Mouse (Mus musculus): Measurements from ENCODE around the gene Stk35. TPM values are rescaled to one million over a fixed set of nuclear protein-coding genes. Genes with fewer than 3 reads are reported as not detected.
A peak's percentile ranks its signal among the peaks of the same experiment; 100 is the strongest.

Gene Stk35
- polyA plus RNA-seq (2012; fragmentation: generic; extraction: Trizol): 12.9 TPM
- long read RNA-seq, experiment 1, partial matches to known transcripts: 3 of 8 reads
- long read RNA-seq, experiment 1, other reads (novel, unspliced or antisense): 4 of 8 reads
- long read RNA-seq, experiment 2, full-length matches to known transcripts: 12 of 36 reads
- long read RNA-seq, experiment 2, partial matches to known transcripts: 5 of 36 reads
- long read RNA-seq, experiment 2, other reads (novel, unspliced or antisense): 19 of 36 reads

DNA sequence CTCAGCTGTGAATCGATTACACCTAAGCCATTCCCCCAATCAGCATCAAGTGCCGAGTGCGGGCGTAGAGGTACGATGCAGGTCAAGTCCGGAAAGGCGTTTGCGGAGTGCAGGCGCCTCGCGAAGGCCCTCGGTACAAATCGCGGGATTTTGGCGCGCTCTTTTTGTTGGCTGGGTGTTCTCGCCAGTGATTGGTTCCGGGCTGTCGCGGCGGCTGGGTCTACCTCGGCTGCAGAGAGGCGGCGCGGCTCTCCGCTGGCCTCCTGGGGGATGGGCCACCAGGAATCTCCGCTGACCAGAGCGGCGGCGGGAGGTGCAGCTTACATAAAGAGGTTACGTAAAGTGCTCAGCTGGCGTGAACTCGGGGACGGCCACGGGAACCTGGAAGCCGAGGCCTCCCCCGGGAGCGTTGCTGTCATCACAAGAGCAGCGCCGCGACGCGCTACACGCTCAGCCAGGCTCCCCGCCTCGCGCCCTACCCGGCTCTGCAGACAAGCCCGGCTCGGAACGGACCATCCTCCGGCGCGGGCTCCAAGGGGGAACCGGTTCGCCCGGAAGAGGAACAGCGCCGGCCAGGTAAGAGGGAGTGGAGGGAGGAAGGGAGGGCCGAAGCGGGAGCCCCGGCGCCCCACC lies at the start of gene Stk35:
Gene Stk35 (plus strand): TSS at position 247 of the 633 bp plus-strand sequence.
- H3K79me2 ChIP-seq (ENCODE audit: control insufficient read depth, insufficient read depth): peaks cover 48% of the 10 kb centered on the region
- H3K4me3 ChIP-seq (ENCODE audit: insufficient read depth, poor library complexity, severe bottlenecking): peak within 1 kb of the TSS; percentile 94
- no peaks in the 10 kb centered on the region for H3K27me3 ChIP-seq (ENCODE audit: control insufficient read depth, insufficient read depth, insufficient read length)
- H3K79me3 ChIP-seq (ENCODE audit: low read depth): peaks cover 35% of the 10 kb centered on the region
- H3ac ChIP-seq (ENCODE audit: control insufficient read depth, insufficient read length, low read depth): peak within 1 kb of the TSS; percentile 91
- H3K36me3 ChIP-seq (ENCODE audit: control insufficient read depth, insufficient read depth): peaks cover 34% of the 10 kb centered on the region
- TF ChIP-seq CTCF (IDR thresholded peaks at IDR 0.05; ENCODE audit: control insufficient read depth, insufficient read depth, insufficient read length) (no peak), MAX (IDR thresholded peaks at IDR 0.05) (peak; percentile 52)

DNA sequence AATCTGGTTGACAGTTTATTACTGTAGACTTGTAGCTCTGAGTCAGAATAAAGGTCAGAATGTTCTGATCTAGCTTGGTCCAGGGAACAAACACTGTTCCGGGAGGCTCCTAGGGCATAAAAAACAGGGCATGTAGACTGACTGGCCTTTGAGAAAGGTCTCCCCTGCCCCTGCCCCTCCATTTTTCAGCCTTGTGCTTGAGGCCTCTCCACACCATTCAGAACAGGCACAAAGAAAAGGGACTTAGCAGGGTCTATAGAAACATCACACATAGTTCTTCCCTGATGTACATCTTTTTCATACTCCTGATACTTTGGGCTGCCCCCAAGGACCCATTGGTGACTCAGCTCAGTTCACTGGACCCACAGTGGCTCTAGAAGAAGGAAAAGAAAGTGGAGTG lies 18.3 kb upstream of the Stk35 start:
- no peak overlapping the region for H3ac ChIP-seq (ENCODE audit: control insufficient read depth, insufficient read length, low read depth)
- no peak overlapping the region for H3K4me3 ChIP-seq (ENCODE audit: insufficient read depth, poor library complexity, severe bottlenecking)
- TF ChIP-seq MYOG (IDR thresholded peaks at IDR 0.05; ENCODE audit: control insufficient read depth, extremely low read depth, insufficient read length) (no peak), MYOD1 (IDR thresholded peaks at IDR 0.05; ENCODE audit: control insufficient read depth, insufficient read length, low read depth) (no peak), USF1 (IDR thresholded peaks at IDR 0.05; ENCODE audit: low read depth) (no peak), MAX (IDR thresholded peaks at IDR 0.05) (no peak), FOSL1 (IDR thresholded peaks at IDR 0.05; ENCODE audit: insufficient read depth, low read length, poor library complexity, severe bottlenecking) (no peak), CTCF (IDR thresholded peaks at IDR 0.05; ENCODE audit: control insufficient read depth, insufficient read depth, insufficient read length) (no peak), CEBPB (IDR thresholded peaks at IDR 0.05; ENCODE audit: low read depth) (no peak)

DNA sequence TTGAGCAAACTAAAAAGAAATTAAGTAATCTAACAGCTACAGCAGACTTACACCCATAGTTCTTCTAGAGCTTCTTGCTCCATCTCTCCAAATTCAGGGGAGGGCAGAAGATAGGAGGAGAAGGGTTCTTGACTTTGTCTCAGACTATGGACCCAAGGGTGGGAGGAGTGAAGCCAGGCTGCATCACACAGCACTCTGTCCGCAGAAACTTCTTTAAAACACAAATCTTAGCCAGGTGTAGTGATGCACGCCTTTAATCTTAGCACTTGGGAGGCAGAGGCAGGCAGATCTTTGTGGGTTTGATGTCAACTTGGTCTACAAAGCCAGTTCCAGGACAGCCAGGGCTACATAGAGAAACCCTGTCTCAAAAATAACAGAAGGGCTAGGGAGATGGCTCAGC lies 3.8 kb upstream of the Stk35 start:
- Histone ChIP-seq H3K4me3 (ENCODE audit: insufficient read depth, poor library complexity, severe bottlenecking) (no peak overlapping the region), H3ac (ENCODE audit: control insufficient read depth, insufficient read length, low read depth) (no peak overlapping the region), H3K36me3 (ENCODE audit: control insufficient read depth, insufficient read depth) (no peaks in the 10 kb centered on the region), H3K27me3 (ENCODE audit: control insufficient read depth, insufficient read depth, insufficient read length) (no peaks in the 10 kb centered on the region), H3K79me2 (ENCODE audit: control insufficient read depth, insufficient read depth) (peaks cover 9% of the 10 kb centered on the region), H3K79me3 (ENCODE audit: low read depth) (no peaks in the 10 kb centered on the region)
- TF ChIP-seq MYOG (IDR thresholded peaks at IDR 0.05; ENCODE audit: control insufficient read depth, extremely low read depth, insufficient read length) (no peak), CEBPB (IDR thresholded peaks at IDR 0.05; ENCODE audit: low read depth) (no peak), MYOD1 (IDR thresholded peaks at IDR 0.05; ENCODE audit: control insufficient read depth, insufficient read length, low read depth) (no peak), FOSL1 (IDR thresholded peaks at IDR 0.05; ENCODE audit: insufficient read depth, low read length, poor library complexity, severe bottlenecking) (no peak), USF1 (IDR thresholded peaks at IDR 0.05; ENCODE audit: low read depth) (no peak), CTCF (IDR thresholded peaks at IDR 0.05; ENCODE audit: control insufficient read depth, insufficient read depth, insufficient read length) (no peak), MAX (IDR thresholded peaks at IDR 0.05) (no peak)

More for the DNA sequence above, 18.3 kb upstream of the Stk35 start:
- no peaks in the 10 kb centered on the region for H3K79me2 ChIP-seq (ENCODE audit: control insufficient read depth, insufficient read depth)
- peaks cover 8% of the 10 kb centered on the region for H3K27me3 ChIP-seq (ENCODE audit: control insufficient read depth, insufficient read depth, insufficient read length)
- no peaks in the 10 kb centered on the region for H3K79me3 ChIP-seq (ENCODE audit: low read depth)
- no peaks in the 10 kb centered on the region for H3K36me3 ChIP-seq (ENCODE audit: control insufficient read depth, insufficient read depth)

DNA sequence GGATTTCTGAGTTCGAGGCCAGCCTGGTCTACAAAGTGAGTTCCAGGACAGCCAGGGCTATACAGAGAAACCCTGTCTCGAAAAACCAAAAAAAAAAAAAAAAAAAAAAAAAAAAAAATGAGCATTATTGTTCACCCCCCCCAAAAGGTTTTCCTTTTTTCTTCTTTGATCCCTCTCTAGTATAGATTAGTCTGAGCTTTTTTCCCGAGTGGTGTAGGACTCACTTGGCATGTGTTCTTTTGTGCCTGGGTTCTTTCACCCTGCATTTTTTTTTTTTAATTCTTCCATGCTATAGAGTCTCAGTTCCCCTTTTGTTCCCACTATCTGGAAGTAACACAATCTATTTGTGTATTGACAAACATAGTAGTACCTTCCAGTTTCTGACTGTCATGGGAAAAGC lies 2.6 kb upstream of the Stk35 start:
- Histone ChIP-seq H3K27me3 (ENCODE audit: control insufficient read depth, insufficient read depth, insufficient read length) (no peaks in the 10 kb centered on the region), H3K36me3 (ENCODE audit: control insufficient read depth, insufficient read depth) (peaks cover 8% of the 10 kb centered on the region), H3ac (ENCODE audit: control insufficient read depth, insufficient read length, low read depth) (no peak overlapping the region), H3K79me3 (ENCODE audit: low read depth) (peaks cover 11% of the 10 kb centered on the region), H3K79me2 (ENCODE audit: control insufficient read depth, insufficient read depth) (peaks cover 21% of the 10 kb centered on the region), H3K4me3 (ENCODE audit: insufficient read depth, poor library complexity, severe bottlenecking) (no peak overlapping the region)
- TF ChIP-seq USF1 (IDR thresholded peaks at IDR 0.05; ENCODE audit: low read depth) (no peak), MYOD1 (IDR thresholded peaks at IDR 0.05; ENCODE audit: control insufficient read depth, insufficient read length, low read depth) (no peak), MYOG (IDR thresholded peaks at IDR 0.05; ENCODE audit: control insufficient read depth, extremely low read depth, insufficient read length) (no peak), FOSL1 (IDR thresholded peaks at IDR 0.05; ENCODE audit: insufficient read depth, low read length, poor library complexity, severe bottlenecking) (no peak), CEBPB (IDR thresholded peaks at IDR 0.05; ENCODE audit: low read depth) (no peak), CTCF (IDR thresholded peaks at IDR 0.05; ENCODE audit: control insufficient read depth, insufficient read depth, insufficient read length) (no peak), MAX (IDR thresholded peaks at IDR 0.05) (no peak)

DNA sequence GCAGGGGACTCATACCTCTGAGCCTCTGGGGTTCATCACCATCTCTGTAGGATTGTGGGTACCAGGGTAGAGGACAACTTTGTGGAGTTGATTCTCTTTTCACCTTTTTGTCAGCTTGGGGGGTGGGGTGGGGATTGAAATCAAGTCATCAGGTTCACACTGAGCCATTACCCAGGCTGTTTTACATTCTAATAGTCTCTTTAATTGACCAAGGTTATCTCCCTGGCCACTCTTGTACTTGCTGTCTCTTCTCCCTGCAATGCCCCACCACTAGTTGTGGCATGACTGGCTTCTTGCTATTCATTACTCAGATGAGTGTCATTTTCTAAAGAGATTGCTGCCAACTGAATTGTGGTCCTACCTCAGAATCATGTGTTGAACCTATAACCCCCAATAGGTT lies 1.9 kb upstream of the Stk35 start:
- H3K79me2 ChIP-seq (ENCODE audit: control insufficient read depth, insufficient read depth): peaks cover 28% of the 10 kb centered on the region
- TF ChIP-seq MAX (IDR thresholded peaks at IDR 0.05) (no peak), MYOD1 (IDR thresholded peaks at IDR 0.05; ENCODE audit: control insufficient read depth, insufficient read length, low read depth) (no peak), MYOG (IDR thresholded peaks at IDR 0.05; ENCODE audit: control insufficient read depth, extremely low read depth, insufficient read length) (no peak)
- peaks cover 15% of the 10 kb centered on the region for H3K36me3 ChIP-seq (ENCODE audit: control insufficient read depth, insufficient read depth)
- peaks cover 18% of the 10 kb centered on the region for H3K79me3 ChIP-seq (ENCODE audit: low read depth)
- no peak overlapping the region for H3ac ChIP-seq (ENCODE audit: control insufficient read depth, insufficient read length, low read depth)
- no peaks in the 10 kb centered on the region for H3K27me3 ChIP-seq (ENCODE audit: control insufficient read depth, insufficient read depth, insufficient read length)
- no peak overlapping the region for H3K4me3 ChIP-seq (ENCODE audit: insufficient read depth, poor library complexity, severe bottlenecking)

DNA sequence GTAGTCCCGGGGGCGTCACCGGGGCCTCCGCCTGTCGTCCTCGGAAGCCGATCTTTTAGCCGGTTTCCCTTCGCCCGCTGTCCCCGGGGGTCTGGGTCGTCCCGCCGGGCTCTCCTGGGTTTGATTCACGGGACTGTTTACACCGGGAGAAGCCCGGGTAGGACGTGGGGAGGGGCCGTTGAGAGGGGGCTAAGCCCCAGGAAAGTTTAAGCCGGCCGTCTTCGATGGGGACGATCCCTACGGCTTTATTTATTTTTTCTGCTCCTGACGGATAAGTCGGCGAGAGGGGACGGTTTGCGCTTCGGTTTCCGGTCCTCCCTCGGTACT lies 550 bp downstream of the Stk35 start:
- Histone ChIP-seq H3K4me3 (ENCODE audit: insufficient read depth, poor library complexity, severe bottlenecking) (peak overlapping the region; percentile 94), H3K79me3 (ENCODE audit: low read depth) (peaks cover 40% of the 10 kb centered on the region), H3K79me2 (ENCODE audit: control insufficient read depth, insufficient read depth) (peaks cover 53% of the 10 kb centered on the region), H3K36me3 (ENCODE audit: control insufficient read depth, insufficient read depth) (peaks cover 39% of the 10 kb centered on the region), H3K27me3 (ENCODE audit: control insufficient read depth, insufficient read depth, insufficient read length) (no peaks in the 10 kb centered on the region), H3ac (ENCODE audit: control insufficient read depth, insufficient read length, low read depth) (peak overlapping the region; percentile 91)
- TF ChIP-seq MAX (IDR thresholded peaks at IDR 0.05): no peak
- TF ChIP-seq MYOD1 (IDR thresholded peaks at IDR 0.05; ENCODE audit: control insufficient read depth, insufficient read length, low read depth): no peak
- no peak for TF ChIP-seq CTCF (IDR thresholded peaks at IDR 0.05; ENCODE audit: control insufficient read depth, insufficient read depth, insufficient read length)
- TF ChIP-seq MYOG (IDR thresholded peaks at IDR 0.05; ENCODE audit: control insufficient read depth, extremely low read depth, insufficient read length): no peak
- TF ChIP-seq FOSL1 (IDR thresholded peaks at IDR 0.05; ENCODE audit: insufficient read depth, low read length, poor library complexity, severe bottlenecking): no peak
- TF ChIP-seq USF1 (IDR thresholded peaks at IDR 0.05; ENCODE audit: low read depth): no peak
- TF ChIP-seq CEBPB (IDR thresholded peaks at IDR 0.05; ENCODE audit: low read depth): no peak
